Mouse (Mus musculus): Measurements from ENCODE around the gene Xkrx.

DNA sequence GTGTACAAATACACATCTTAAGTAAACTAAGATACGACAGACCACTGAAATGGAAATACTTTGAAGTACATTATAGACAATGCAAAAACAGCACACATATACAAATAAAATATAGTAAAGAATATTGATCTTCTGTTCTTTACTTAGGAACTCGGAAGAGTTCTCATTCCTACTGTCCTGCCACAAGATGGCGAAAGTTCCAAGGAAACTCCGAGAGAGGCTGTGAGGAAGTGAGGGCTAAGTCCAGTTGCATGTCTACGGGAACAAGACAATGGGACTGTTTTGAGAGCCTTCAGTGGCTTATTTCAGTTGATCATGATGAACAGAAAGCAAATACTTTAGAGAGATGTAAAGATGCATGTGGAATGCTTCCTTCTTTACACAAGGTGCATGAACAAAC lies 29.6 kb downstream of the Xkrx start:
- TF ChIP-seq CTCF (IDR thresholded peaks at IDR 0.05; ENCODE audit: control insufficient read depth, insufficient read depth, insufficient read length), result no peak
- TF ChIP-seq USF1 (IDR thresholded peaks at IDR 0.05; ENCODE audit: low read depth), result no peak
- TF ChIP-seq CEBPB (IDR thresholded peaks at IDR 0.05; ENCODE audit: low read depth), result no peak
- TF ChIP-seq MYOG (IDR thresholded peaks at IDR 0.05; ENCODE audit: control insufficient read depth, extremely low read depth, insufficient read length), result no peak
- no peak for TF ChIP-seq MAX (IDR thresholded peaks at IDR 0.05)
- TF ChIP-seq MYOD1 (IDR thresholded peaks at IDR 0.05; ENCODE audit: control insufficient read depth, insufficient read length, low read depth), result no peak
- TF ChIP-seq FOSL1 (IDR thresholded peaks at IDR 0.05; ENCODE audit: insufficient read depth, low read length, poor library complexity, severe bottlenecking), result no peak

All from C2C12 (cell line).